Mouse (Mus musculus): ENCODE data around the gene Tmem203.
A peak's percentile ranks its signal among the peaks of the same experiment; 100 is the strongest.

The Tmem203 gene

GRCm38 (mm10) chr2:25292856-25293255, 37.6 kb downstream of the Tmem203 start:
- DNase-seq, result peak; percentile 91 to 96

GRCm38 (mm10) chr2:25293706-25294105, 38.5 kb downstream of the Tmem203 start:
- DNase-seq, result no peak

GRCm38 (mm10) chr2:25297093-25297492, 41.9 kb downstream of the Tmem203 start:
- DNase-seq, result peak; percentile 46 to 57

GRCm38 (mm10) chr2:25298046-25298445, 42.8 kb downstream of the Tmem203 start:
- peak; percentile 55 to 68 for DNase-seq

GRCm38 (mm10) chr2:25303452-25303851, 48.2 kb downstream of the Tmem203 start:
- DNase-seq, result peak in 1 of 2 experiments; percentile 50

GRCm38 (mm10) chr2:25303931-25304656, 48.9 kb downstream of the Tmem203 start:
- DNase-seq, result peak; percentile 77 to 82

- DNase-seq, result peak; percentile 55 to 57
Observed at GRCm38 (mm10) chr2:25304657-25305541, 49.7 kb downstream of the Tmem203 start.
